Mouse (Mus musculus) layer of hippocampus, adult 2 months (tissue): ENCODE measurements around the gene Pfkl. TPM values are rescaled to one million over a fixed set of nuclear protein-coding genes. Genes with fewer than 3 reads are reported as not detected.
"Not testable (repeated sequence)": the region's sequence is repeated elsewhere in the genome, so short reads cannot be mapped to it uniquely, and the experiment has no call there.

Experiments
- DNase-seq, 2 experiments: peaks; one replicate each; pipeline ENCODE4 v3.0.0; 2022; ENCODE audit warnings: low spot score in 2 of 2
- H3K27ac ChIP-seq: fragments of 200-600 bp; 2 replicates; pipeline ENCODE4 v1.8.1; 2022
- H3K4me3 ChIP-seq: fragments of 200-600 bp; 2 replicates; pipeline ENCODE4 v1.8.1; 2022; ENCODE audit warnings: mild to moderate bottlenecking
- CTCF ChIP-seq: fragments of 200-600 bp; conservative IDR thresholded peaks from 2 replicates; pipeline ENCODE4 v1.8.1; 2022; ENCODE audit warnings: antibody characterized with exemption, mild to moderate bottlenecking, moderate library complexity
- total RNA-seq, 2 experiments: library from RNA; stranded (reverse); gene quantifications; 2 replicates each; pipeline ENCODE4 v1.2.3; 2021

Pfkl gene
- total RNA-seq, 2 experiments from 2014 or later: 232 to 233 TPM

DNA sequence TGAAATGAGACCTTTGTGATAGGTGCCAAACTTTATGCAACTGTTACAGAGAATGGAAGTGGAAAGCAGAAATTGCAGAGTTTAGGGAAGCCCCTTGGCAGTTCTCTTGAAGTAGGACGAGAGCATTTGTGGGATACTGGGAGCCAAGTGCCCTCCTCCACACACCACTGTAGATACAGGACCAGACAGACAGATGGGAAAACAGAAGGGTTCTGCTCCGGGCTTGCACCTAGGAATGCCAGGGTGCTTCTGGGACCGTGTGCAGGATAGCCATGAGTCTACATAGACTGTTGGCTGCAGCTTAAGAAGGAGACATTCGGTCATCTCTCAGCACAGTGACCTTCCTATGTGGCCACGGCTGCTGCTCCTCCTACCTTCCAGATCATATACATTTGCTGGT, 35.1 kb downstream of the Pfkl start:
- no peak for TF ChIP-seq CTCF
- no peak for DNase-seq
- Histone ChIP-seq H3K27ac (no peak overlapping the region), H3K4me3 (no peak overlapping the region)

DNA sequence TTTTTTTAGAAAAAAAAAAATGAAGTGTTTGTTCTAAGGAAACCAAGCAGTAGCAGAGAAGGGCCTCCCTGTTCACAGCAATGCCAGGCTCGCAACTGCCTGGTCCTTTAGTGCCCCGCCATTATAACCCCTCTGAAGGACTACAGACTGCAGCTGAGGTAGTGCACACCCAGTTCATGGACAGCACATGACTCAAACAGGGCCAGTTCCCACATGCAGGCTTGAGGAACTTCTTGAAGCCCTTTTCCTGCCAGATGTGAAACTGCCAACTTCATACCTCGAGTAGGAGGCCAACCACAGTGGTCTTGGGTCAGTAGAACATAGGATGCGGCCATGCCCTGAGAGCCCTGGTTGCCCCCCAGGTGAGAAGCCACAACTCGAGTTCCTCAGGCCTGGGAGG, 35.6 kb downstream of the Pfkl start:
- no peak for TF ChIP-seq CTCF
- no peak overlapping the region for H3K27ac ChIP-seq
- no peak for DNase-seq
- no peak overlapping the region for H3K4me3 ChIP-seq

- TF ChIP-seq CTCF: peak; percentile 68
- Histone ChIP-seq H3K4me3 (no peak overlapping the region), H3K27ac (no peak overlapping the region)
- peak in 1 of 2 experiments; percentile 49 for DNase-seq
These were observed 38.0 kb downstream of the Pfkl start for GRCm38 (mm10) chr10:77971709-77972553.

DNA sequence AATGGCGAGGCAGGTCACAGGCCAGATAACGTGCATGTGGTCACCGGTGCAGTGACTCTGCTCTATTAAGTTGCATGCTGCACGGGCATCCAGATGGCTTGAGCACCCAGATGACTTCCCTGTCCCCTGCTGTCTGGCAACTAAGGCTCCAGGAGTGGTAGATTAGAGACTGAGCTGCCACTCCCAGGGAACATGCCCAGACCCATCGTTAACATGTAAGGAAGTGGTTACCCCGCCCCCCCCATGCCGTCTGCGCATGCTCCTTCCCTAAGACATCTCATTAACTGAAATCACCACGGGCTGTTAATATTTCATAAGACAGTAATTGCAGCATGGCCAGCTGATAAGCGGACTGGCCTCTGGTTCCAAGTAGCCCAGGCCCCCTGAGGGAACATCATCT, 38.7 kb downstream of the Pfkl start:
- H3K27ac ChIP-seq: no peak overlapping the region
- no peak overlapping the region for H3K4me3 ChIP-seq
- no peak for TF ChIP-seq CTCF
- no peak for DNase-seq

DNA sequence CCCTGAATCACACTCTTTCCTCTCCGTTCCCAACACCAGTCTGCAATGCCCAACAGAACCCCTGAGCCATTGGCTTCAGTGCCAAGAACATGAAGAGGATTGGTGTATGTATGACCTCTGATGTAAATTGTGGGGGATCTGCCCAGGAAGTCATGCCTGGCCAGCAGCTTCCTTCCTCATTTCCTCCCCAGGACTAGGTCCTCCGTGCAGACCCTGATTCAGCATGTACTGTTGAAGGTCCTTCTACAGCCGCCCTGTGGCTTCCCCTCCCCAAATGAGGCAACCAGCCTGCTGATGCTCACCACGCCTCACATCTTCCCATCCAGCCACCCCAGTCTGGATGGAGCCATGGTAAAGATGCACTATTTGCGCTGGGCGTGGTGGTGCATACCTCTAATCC, 39.4 kb downstream of the Pfkl start, which contains the start of gene Trpm2:
TSS of gene Trpm2 (minus strand) at position 83 of the 400 bp plus-strand sequence.
- DNase-seq: no peak
- TF ChIP-seq CTCF: no peak
- H3K4me3 ChIP-seq: peak within 1 kb of the TSS; percentile 54
- 0 out of 2 replicates have a peak within 1 kb of the TSS, but pooled peaks have one; percentile 28 for H3K27ac ChIP-seq

DNA sequence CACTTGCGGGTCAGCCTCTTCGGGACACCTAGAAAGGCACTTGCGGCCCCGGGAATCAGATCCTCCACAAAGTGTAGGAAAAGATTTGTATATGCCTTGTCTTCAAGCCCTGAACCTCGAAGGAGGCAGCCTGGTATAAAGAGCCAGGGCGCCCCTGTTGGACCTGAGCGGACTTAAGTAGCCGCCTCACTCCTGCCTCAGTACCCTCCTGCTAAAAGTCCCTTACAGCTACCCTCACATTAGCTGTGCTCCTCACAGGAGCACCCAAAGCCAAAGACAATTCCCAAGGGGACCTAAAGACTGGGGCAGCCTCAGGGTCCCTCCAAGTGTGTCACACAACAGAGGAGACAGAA, 39.9 kb downstream of the Pfkl start:
- Histone ChIP-seq H3K27ac (0 out of 2 replicates have a peak overlapping the region, but pooled peaks have one; percentile 28), H3K4me3 (peak overlapping the region; percentile 54)
- no peak for TF ChIP-seq CTCF
- DNase-seq: no peak

- peak overlapping the region; percentile 54 for H3K4me3 ChIP-seq
- no peak for TF ChIP-seq CTCF
- peak; percentile 67 to 69 for DNase-seq
- 0 out of 2 replicates have a peak overlapping the region, but pooled peaks have one; percentile 28 for H3K27ac ChIP-seq
These were observed 40.5 kb downstream of the Pfkl start for GRCm38 (mm10) chr10:77969274-77969972.

DNA sequence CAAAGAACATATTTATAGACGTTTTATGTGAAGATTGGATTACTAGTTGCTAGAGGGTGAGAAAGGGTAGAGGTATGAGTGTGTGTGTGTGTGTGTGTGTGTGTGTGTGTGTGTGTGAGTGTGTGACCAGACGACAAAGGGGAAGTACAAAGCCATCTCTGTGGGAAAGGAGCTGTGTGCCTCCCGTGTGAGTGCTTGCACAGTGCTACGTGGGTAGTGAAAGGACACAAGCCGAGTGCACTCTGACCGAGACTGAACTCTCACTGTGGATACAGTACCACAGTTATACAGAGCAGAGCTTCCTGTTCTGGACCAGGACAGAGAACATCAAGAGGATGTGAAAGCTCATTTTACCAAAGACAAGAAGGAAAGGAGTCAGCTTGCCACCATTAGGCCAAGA, 45.9 kb downstream of the Pfkl start:
- TF ChIP-seq CTCF: no peak
- no peak overlapping the region for H3K27ac ChIP-seq
- H3K4me3 ChIP-seq: no peak overlapping the region
- no peak for DNase-seq

DNA sequence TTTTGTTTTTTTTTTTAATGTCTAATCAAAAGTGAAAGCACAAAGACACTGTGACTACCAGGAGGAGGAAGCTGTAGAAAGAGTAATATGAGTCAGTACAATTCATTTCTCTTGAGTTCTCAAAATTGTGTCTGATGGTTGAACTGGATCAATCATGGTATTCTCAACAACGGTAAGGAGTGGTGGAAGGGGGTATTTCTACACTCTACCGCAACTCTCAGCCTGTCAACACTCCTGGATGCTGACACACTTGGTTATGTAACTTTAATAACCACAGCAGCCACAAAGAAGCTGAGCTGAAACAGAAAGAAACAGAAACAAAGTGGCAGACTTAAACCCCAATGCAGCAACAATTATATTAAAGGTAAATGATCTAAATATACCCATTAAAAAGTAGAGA, 47.2 kb downstream of the Pfkl start:
- TF ChIP-seq CTCF: no peak
- no peak overlapping the region for H3K27ac ChIP-seq
- DNase-seq: no peak
- no peak overlapping the region for H3K4me3 ChIP-seq

- not testable (repeated sequence) for DNase-seq, H3K4me3 ChIP-seq, H3K27ac ChIP-seq
These were observed 59.4 kb downstream of the Pfkl start for GRCm38 (mm10) chr10:77950468-77950867.

GRCm38 (mm10) chr10:77939685-77940084, 70.2 kb downstream of the Pfkl start:
- TF ChIP-seq CTCF: no peak
- no peak for DNase-seq
- Histone ChIP-seq H3K4me3 (no peak overlapping the region), H3K27ac (no peak overlapping the region)

Other genes starting within 250 kb of the Pfkl start
- not detected for gene Gm3238, start 238.8 kb downstream of the Pfkl start, total RNA-seq
- not detected for gene Gm7138, start 233.1 kb downstream of the Pfkl start, total RNA-seq
- gene Gm3250, start 227.5 kb downstream of the Pfkl start, total RNA-seq: not detected
- not detected for gene Gm7137, start 221.9 kb downstream of the Pfkl start, total RNA-seq
- not detected for gene Gm9639, start 215.0 kb downstream of the Pfkl start, total RNA-seq
- not detected for gene Gm19668, start 210.9 kb downstream of the Pfkl start, total RNA-seq
- gene Gm9507, start 198.2 kb downstream of the Pfkl start, total RNA-seq: not detected
- not detected for gene Gm2696, start 195.4 kb downstream of the Pfkl start, total RNA-seq
- gene Krtap10-4, start 183.0 kb downstream of the Pfkl start, total RNA-seq: not detected
- gene Krtap10-10, start 174.1 kb downstream of the Pfkl start, total RNA-seq: not detected
- not detected for gene Gm36176, start 163.3 kb downstream of the Pfkl start, total RNA-seq
- gene Gm10318, start 157.2 kb downstream of the Pfkl start, total RNA-seq: not detected
- gene Gm3285, start 148.1 kb downstream of the Pfkl start, total RNA-seq: not detected
- gene Lrrc3, start 107.5 kb downstream of the Pfkl start, total RNA-seq: 1 to 10 TPM; 3.6 to 3.7 TPM
- gene Trpm2, start 39.5 kb downstream of the Pfkl start, total RNA-seq: 10 to 100 TPM; 37.4 to 41.5 TPM
- gene 1810043G02Rik, start 31.6 kb downstream of the Pfkl start, total RNA-seq: 10 to 100 TPM; 37.1 to 44.4 TPM
- not detected for gene Dnmt3l, start 31.9 kb upstream of the Pfkl start, total RNA-seq
- under 1 TPM; 0.46 to 0.54 TPM for gene Aire, start 33.5 kb upstream of the Pfkl start, total RNA-seq
- gene Icosl, start 59.2 kb upstream of the Pfkl start, total RNA-seq: 10 to 100 TPM in 1 of 2 experiments, 1 to 10 TPM in 1; 8.4 to 11.2 TPM
- gene D10Jhu81e, start 159.7 kb upstream of the Pfkl start, total RNA-seq: 100 to 1,000 TPM; 124 to 134 TPM
- gene Pwp2, start 175.1 kb upstream of the Pfkl start, total RNA-seq: 10 to 100 TPM; 19.7 to 19.9 TPM
- 10 to 100 TPM; 83.4 to 84.1 TPM for gene Trappc10, start 234.6 kb upstream of the Pfkl start, total RNA-seq